Mouse (Mus musculus) right cerebral cortex, postnatal 10 days (tissue): ENCODE results near the gene Rpl21.

Experiments
- DNase-seq, 2 experiments: peaks; one replicate each; pipeline ENCODE4 v3.0.0; 2021; ENCODE audit warnings: low spot score in 2 of 2

Gene Rpl21

GRCm38 (mm10) chr5:146832769-146833448, at the start of gene Rpl21:
Gene Rpl21, plus strand, starts transcription at chr5:146832890.
- peak; percentile 95 to 96 for DNase-seq

- no peak for DNase-seq
Observed at GRCm38 (mm10) chr5:146783300-146783699, 49.4 kb upstream of the Rpl21 start.

DNA sequence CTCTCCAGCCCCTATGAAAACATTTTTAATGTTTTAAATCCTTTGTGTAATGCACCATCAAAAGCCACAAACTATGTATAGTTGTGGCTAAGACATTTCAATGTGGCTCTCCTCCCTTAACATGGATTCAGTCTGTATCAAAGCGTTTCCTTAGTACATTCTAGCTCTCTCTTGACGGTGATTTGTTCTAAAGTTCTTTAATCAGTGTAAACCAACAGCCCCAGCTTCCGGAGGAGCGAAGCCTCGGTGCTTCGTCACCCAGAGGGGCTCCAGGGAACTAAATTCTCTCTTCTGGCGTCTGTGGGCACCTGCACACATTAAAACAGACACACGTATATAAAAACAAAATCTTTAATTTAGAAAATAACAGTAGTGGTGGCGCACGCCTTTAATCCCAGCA, 48.8 kb upstream of the Rpl21 start:
- DNase-seq, result no peak

GRCm38 (mm10) chr5:146786123-146786522, 46.6 kb upstream of the Rpl21 start:
- no peak for DNase-seq

DNA sequence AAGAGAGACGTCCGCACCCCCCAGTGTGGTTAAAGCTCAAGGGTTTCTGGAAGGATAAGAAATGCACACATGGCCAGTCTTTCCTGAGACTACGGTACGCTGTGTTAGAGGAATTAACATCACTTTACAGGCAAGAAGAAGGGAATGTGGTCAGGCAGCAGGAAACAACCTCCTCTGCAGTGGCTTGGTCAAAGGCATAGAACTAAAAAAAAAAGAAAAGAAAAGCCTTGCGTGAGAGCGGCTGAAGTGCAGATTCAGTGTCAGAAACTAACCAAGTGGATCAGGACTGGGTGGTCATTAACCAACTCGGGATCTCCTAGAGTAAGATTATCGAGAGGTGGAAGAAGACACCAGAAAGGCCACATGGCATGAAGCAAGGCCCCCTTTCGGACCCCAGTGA, 43.3 kb upstream of the Rpl21 start:
- no peak for DNase-seq

DNA sequence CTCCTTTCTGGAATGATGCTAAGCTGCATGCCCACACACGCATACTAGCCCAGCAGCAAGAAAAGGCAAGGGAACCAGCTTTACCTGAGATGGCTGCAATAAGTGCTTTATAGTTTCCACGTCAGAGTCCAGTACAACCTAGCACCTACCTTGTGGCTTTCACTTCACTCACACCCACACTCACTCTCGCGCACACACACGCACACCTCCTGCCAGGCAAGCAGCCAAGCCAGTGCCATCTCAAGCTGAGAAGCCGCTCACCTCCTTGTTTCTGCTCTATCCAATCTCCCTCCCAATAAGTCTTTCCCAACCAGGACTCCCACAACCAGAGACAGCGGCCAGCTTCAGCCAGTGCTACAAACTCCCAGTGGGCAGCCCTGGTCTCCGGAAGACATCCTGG, 41.7 kb upstream of the Rpl21 start:
- DNase-seq, result no peak

DNA sequence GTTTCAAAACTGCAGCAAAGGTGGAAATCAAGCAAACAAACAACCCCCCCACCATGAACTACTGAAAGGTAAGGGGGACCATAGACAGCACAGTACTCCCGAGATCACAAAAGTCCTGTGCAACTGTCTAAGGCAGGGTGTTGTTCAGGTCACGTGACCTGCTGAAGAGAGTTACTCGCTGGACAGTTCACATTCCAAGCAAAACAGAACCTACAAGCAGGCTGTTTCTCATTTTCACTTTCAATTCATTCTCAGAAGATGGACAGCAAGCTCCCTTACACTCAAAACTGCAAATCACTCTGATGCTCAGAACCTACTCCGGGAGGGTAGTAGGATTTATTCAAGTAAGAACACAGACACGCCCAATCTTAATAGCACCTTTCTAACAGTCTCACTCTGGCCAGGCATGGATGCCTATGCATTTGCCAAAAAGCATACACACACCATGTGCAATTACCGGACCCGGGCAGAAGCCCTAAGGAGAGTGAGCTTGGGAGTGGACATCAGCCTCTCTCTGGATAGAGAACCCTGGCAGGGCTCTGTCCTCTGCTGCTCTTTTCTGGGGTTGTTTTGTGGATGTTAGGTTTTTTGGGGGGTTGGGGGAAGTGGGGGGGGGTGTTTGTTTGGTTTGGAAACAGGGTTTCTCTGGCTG, 40.4 kb upstream of the Rpl21 start:
- no peak for DNase-seq

DNA sequence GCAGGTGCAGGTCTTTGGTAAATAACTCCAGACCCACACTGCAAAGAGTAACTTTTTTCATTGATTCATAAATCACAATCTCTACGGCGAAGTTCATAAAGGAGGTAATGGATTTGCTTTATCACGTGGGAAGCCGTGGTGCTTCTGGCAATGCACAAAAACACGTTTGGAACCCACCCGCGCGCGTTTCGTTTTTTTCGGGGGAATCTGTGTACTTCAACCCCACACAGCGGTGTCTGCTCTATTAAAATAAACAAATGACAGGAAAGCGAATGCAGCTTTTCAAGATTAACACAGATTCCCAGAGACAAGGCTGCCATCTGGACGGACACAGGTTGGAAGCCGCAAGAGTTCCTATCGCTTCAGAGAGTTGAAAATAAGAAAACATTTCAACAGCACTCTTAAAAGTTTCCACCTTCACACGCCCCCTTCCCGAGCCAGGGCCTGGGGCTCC, 39.0 kb upstream of the Rpl21 start:
- DNase-seq, result peak in 1 of 2 experiments; percentile 51

DNA sequence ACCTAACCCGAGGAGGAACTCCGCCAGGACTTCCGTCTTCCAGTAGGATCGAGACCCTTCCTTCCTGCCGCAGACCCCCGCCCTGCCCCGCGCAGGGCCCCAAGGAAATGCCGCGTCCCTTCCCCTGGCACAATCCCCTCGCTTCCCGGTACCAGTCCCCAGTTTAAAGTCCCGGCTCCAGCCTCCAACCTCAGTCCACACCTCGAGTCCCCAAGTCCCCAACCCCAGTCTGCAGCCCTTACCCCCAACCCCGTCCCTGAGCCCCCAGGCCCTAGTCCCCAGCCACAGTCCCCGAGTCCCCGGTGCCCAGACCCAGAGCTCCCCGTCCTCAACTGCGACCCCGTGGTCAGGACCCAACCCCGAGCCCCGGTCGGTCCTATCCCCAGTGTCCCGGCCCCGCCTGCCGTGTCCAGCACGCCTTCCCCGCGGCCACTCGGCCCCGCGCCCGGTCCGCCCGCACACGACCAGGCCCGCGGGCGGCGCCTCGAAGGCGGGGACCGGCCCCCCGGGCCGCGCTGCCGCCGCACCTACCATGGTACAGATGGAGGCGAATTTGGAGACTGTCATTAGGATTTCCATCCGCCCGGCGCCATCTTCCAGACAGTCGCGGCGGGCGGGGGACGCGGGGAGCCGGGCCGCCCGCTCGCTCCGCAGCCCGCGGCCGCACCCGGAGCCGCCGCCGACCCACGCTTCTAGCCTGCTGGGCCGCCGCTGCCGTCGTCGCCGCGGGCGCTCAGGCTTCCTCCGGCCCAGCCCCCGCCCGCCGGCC, 38.4 kb upstream of the Rpl21 start:
- DNase-seq, result peak; percentile 59 to 62

- peak; percentile 97 to 98 for DNase-seq
Observed at GRCm38 (mm10) chr5:146794853-146795252, 37.8 kb upstream of the Rpl21 start, which contains the start of gene Usp12. Gene Usp12, minus strand, starts transcription at chr5:146795006.

DNA sequence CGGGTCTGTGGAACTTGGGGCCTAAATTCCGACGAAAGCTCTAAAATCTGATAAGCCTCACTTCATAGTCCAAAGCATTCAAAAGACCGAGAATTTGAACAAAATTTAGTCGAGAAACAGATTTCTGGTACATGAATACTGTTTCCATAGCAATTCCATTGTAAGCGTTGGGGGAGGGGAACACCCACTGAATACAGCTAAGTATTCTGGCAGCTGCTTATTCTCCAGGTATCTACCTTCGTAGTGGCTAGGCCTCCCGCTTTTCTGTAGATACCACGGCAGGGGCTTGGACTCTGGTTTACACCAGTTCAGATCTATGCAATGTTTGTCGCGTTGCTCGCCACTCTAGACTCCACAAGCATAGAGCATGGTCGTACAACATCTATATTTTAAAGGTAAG, 37.0 kb upstream of the Rpl21 start:
- peak; percentile 74 to 82 for DNase-seq

DNA sequence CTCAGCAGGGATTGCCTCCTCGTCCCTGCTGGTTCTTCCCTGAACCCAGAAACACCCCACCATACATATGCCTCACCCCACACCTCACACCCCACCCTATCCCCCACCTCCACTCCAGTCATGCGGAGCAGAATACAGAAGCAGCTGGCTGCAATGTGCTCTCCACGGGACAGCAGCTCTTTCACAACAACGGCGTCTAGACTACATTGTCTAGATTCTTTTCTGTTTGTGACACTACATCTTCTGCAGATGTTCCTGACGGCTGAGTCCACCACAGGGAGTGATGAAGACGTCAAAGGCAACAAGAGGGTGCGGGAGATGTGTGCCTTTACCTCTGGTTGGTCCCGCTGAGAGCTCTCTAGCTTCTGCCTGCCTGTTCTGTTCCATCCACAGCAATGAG, 34.7 kb upstream of the Rpl21 start:
- no peak for DNase-seq

DNA sequence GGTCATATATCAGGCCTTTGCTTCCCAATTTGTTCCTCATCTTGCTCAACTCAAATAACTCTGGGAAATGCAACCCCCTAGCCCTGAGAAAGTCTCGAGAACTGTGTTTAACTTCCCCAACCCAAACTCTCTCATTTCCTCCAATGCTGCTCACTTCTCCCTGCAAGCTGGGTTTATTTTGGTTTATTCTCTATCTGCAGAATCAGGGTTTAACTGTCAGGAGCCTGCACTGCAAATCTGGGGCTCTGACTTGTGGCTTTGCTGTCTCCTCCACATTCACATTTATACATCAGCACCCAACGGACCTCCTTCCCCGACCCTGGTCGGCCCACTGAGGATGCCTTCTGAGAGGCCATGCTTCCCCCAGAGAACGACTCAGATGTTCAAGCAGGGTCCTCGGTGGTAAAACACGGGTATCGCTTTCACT, 26.7 kb upstream of the Rpl21 start:
- no peak for DNase-seq

GRCm38 (mm10) chr5:146809951-146810350, 22.7 kb upstream of the Rpl21 start:
- no peak for DNase-seq

GRCm38 (mm10) chr5:146812866-146813265, 19.8 kb upstream of the Rpl21 start:
- DNase-seq, result no peak

DNA sequence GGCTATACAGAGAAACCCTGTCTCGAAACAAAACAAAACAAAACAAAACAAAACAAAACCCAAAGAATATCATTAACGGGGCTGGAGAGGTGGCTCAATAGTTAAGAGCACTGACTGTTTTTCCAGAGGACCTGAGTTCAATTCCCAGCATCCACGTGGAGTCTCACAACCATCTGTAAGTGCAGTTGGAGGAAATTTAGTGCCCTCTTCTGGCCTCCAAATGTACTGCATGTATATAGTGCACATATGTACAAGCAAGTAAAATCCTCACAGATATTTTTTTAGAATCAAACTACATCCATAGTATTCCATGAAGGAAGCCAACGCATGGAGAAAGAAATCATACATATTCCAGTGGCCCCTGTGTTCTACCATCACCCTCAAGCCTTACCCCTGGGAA, 19.3 kb upstream of the Rpl21 start:
- no peak for DNase-seq

DNA sequence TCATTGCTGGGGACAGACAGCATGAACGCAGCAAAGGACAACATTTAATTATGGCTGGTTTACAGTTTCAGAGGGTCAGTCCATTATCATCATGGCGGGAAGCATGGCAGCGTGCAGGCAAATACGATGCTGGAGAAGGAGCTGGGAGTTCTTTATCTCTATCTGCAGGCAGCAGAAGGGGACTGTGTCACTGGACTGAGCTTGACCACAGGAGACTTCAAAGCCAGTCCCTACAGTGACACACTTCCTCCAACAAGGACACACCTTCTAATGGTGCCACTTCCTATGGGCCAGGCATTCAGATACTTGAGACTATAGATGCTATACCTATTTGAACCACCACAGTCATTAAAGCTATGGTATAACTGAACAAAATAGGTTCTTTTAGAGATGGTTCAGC, 17.3 kb upstream of the Rpl21 start:
- DNase-seq, result no peak

DNA sequence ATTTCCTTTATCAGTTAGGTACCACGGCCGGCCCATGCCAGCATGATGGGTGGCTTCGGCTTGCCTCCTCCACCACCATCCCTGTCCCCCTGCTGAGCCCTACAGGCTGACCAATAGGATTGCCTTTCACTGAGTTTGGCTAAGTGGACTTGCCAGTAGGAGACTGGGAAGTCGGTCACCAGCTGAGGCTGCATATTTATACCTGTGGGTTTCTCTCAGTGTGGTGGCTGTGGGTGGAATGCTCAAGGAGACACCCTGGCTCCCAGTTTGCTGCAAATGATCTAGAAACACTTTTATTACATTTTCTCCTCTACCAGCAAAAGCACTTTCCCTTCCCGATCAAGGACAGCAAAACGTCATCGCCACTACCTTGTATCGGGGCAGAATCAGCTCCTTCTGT, 15.1 kb upstream of the Rpl21 start:
- DNase-seq, result no peak

DNA sequence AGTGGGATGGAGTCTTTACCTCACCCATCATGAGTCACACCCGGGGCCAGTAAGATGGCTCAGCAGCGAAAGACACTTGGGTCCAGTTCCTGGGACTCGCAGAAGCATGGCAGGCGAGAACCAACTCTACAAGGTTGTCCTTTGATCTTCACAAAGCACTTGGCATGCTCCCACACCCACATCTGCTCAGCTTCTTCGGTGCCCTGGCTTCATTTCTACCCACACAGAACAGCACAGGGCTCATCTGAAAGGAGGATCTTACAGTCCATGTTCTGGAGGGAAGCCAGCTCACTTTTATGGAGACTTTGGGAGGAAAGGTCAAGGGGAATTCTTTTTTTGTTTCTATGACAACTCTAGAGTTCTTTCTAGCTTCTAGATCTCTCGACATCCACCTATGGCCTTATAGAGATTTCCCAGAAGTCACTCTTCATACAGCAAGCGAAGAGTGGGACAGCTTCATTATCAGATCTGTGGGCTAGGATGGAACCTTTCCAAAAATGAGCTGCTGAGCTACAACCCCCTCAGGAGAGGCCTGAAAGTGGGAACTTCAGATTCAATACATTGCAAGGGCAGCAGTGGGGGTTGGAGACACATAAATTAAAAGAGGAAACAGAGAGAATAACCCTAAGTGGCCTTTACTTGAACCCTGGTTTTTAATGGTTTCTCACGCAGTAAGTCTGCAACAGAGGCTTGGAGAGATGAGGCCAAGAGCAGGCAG, 13.6 kb upstream of the Rpl21 start:
- no peak for DNase-seq

GRCm38 (mm10) chr5:146823005-146823404, 9.7 kb upstream of the Rpl21 start:
- DNase-seq, result no peak

- no peak for DNase-seq
Observed at GRCm38 (mm10) chr5:146829528-146829927, 3.2 kb upstream of the Rpl21 start.

DNA sequence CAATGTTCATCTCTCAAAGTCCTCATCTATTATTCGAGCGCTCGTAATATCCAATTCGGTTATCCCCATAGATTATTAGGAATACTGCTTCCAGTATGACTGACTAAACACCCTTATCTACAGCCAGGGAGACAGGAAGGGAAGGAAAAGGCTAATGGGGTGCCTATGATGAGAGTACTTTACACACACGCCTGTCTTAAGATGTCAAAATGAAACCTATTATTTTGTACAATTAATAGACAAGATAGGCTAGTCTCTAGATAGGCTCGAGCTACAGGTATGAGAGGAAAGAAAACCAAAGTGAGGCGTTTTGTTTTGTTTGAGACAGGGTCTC, 288 bp upstream of the Rpl21 start:
- no peak for DNase-seq
